Mouse (Mus musculus) midbrain, embryonic 11.5 days (tissue): ENCODE results near the gene Tnfrsf25. TPM values are rescaled to one million over a fixed set of nuclear protein-coding genes. Genes with fewer than 3 reads are reported as not detected.
A peak's percentile ranks its signal among the peaks of the same experiment; 100 is the strongest.

Experiments used
- ATAC-seq: fragments of 200-750 bp; cut with Nextera tagmentation; 2 replicates; pipeline ENCODE4 v1.8.0; 2017; ENCODE audit warnings: moderate TSS enrichment, moderate library complexity; ENCODE audit not compliant: low FRiP score
- DNase-seq: peaks from one replicate; pipeline ENCODE4 v3.0.0; 2015; ENCODE audit warnings: low spot score; ENCODE audit errors: missing footprints
- H3K27ac ChIP-seq: fragments of 300-500 bp; sonication (generic); 2 replicates; pipeline ENCODE4 v1.5.1; 2014; ENCODE audit warnings: low read depth, low read length
- H3K27me3 ChIP-seq: fragments of 300-500 bp; sonication (generic); 2 replicates; pipeline ENCODE4 v1.6.1; 2014; ENCODE audit warnings: mild to moderate bottlenecking, low read length, moderate library complexity, mixed read lengths; ENCODE audit not compliant: control insufficient read depth, insufficient read depth
- H3K36me3 ChIP-seq: fragments of 300-500 bp; sonication (generic); 2 replicates; pipeline ENCODE4 v1.6.1; 2014; ENCODE audit warnings: mild to moderate bottlenecking, low read length, moderate library complexity, mixed read lengths; ENCODE audit not compliant: control insufficient read depth, insufficient read depth
- H3K4me1 ChIP-seq: fragments of 300-500 bp; sonication (generic); 2 replicates; pipeline ENCODE4 v1.6.1; 2014; ENCODE audit warnings: low read length; ENCODE audit not compliant: control insufficient read depth, insufficient read depth
- H3K4me2 ChIP-seq: fragments of 300-500 bp; sonication (generic); 2 replicates; pipeline ENCODE4 v1.6.1; 2014; ENCODE audit warnings: mild to moderate bottlenecking, moderate library complexity
- H3K4me3 ChIP-seq: fragments of 300-500 bp; sonication (generic); 2 replicates; pipeline ENCODE4 v1.5.1; 2014; ENCODE audit warnings: low read depth, low read length
- H3K9ac ChIP-seq: fragments of 300-500 bp; sonication (generic); 2 replicates; pipeline ENCODE4 v1.6.1; 2014; ENCODE audit warnings: low read length
- H3K9me3 ChIP-seq: fragments of 300-500 bp; sonication (generic); 2 replicates; pipeline ENCODE4 v1.6.1; 2016; ENCODE audit warnings: low read length; ENCODE audit not compliant: control insufficient read depth
- WGBS: fragments of 180-500 bp; shearing (Covaris S2); extraction: QIAGEN DNeasy Blood & Tissue Kit; methylation state at CpG from one replicate; pipeline ENCODE4 v1.1.7; 2014; 5-methylcytosine and 5-hydroxymethylcytosine counted together
- polyA plus RNA-seq: library from polyadenylated mRNA; unstranded; fragments of >200 nt; fragmentation: Nextera tagmentation; extraction: Ambion mirVana; gene quantifications from 2 replicates; pipeline ENCODE4 v1.2.1, GENCODE M21; 2014

Tnfrsf25 gene
- polyA plus RNA-seq, 1 experiment from 2014 or later: 0.31 TPM

DNA sequence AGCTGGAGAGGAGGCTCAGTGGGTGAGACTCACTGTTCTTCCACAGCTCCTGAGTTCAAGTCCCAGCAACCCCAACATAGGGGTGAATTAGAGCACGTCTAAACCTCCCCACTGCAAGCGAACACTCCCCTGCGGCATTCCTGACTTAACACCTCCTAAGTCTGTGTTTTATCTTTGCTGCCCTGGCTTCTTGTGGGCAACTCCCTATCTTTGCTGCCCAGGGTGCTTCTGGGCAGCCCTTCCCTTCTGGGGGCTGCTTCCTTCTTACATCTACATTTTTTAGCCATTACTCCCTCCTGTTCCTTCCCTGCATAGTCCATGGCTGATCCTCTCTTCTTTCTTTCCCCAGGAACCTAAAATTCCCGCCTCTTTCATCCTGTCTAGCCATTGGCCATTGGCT, 5.0 kb upstream of the Tnfrsf25 start:
- Histone ChIP-seq H3K4me3 (no peak overlapping the region), H3K4me1 (peaks cover 12% of the 10 kb centered on the region), H3K4me2 (no peak overlapping the region), H3K27ac (no peak overlapping the region), H3K9me3 (no peaks in the 10 kb centered on the region), H3K27me3 (peaks cover 21% of the 10 kb centered on the region), H3K9ac (no peak overlapping the region), H3K36me3 (no peaks in the 10 kb centered on the region)
- WGBS: 85% methylated on average over 4 of the region's 4 CpGs
- DNase-seq: no peak
- ATAC-seq: no peak

DNA sequence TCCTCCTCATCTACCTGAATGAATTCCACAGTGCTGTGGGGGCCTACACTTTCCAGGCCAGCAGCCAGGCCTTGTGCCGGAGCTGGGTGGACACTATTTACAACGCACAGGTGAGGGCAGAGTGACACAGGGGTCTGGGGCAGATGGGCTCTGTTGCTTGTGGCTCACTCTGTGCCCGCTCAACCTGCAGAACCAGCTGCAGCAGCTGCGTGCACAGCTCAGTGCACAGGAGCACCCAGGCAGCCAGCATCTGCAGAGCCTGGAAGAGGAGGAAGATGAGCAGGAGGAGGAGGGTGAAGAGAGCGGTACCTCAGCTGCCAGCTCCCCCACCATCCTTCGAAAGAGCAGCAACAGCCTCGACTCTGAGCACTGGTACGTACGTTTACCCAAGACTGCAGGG, 3.4 kb upstream of the Tnfrsf25 start:
- H3K36me3 ChIP-seq: no peaks in the 10 kb centered on the region
- whole genome bisulfite sequencing: 63% methylated on average over 9 of the region's 9 CpGs
- H3K27me3 ChIP-seq: peaks cover 33% of the 10 kb centered on the region
- no peak overlapping the region for H3K4me2 ChIP-seq
- H3K27ac ChIP-seq: no peak overlapping the region
- ATAC-seq: no peak
- H3K4me3 ChIP-seq: no peak overlapping the region
- H3K4me1 ChIP-seq: peaks cover 18% of the 10 kb centered on the region
- DNase-seq: no peak
- no peaks in the 10 kb centered on the region for H3K9me3 ChIP-seq
- H3K9ac ChIP-seq: no peak overlapping the region

- H3K4me2 ChIP-seq: no peak overlapping the region
- peaks cover 50% of the 10 kb centered on the region for H3K27me3 ChIP-seq
- ATAC-seq (no peak), DNase-seq (no peak)
- H3K36me3 ChIP-seq: no peaks in the 10 kb centered on the region
- H3K9ac ChIP-seq: no peak overlapping the region
- peaks cover 10% of the 10 kb centered on the region for H3K4me1 ChIP-seq
- no peak overlapping the region for H3K27ac ChIP-seq
- 61% methylated on average over 16 of the region's 16 CpGs for WGBS
- H3K9me3 ChIP-seq: no peaks in the 10 kb centered on the region
- H3K4me3 ChIP-seq: no peak overlapping the region
These were observed 1.7 kb upstream of the Tnfrsf25 start for GRCm38 (mm10) chr4:152114080-152114479.

GRCm38 (mm10) chr4:152117538-152117937, 1.8 kb downstream of the Tnfrsf25 start:
- no peak for ATAC-seq
- no peak overlapping the region for H3K4me2 ChIP-seq
- no peak overlapping the region for H3K4me3 ChIP-seq
- WGBS: 71% methylated on average over 9 of the region's 9 CpGs
- no peak overlapping the region for H3K27ac ChIP-seq
- H3K4me1 ChIP-seq: peaks cover 20% of the 10 kb centered on the region
- H3K9me3 ChIP-seq: no peaks in the 10 kb centered on the region
- H3K9ac ChIP-seq: no peak overlapping the region
- peaks cover 85% of the 10 kb centered on the region for H3K27me3 ChIP-seq
- no peak for DNase-seq
- no peaks in the 10 kb centered on the region for H3K36me3 ChIP-seq

- peaks cover 97% of the 10 kb centered on the region for H3K27me3 ChIP-seq
- no peak overlapping the region for H3K9ac ChIP-seq
- peaks cover 20% of the 10 kb centered on the region for H3K4me1 ChIP-seq
- peak overlapping the region; percentile 22; the same call in 1 of the 2 replicates for H3K4me2 ChIP-seq
- peak overlapping the region; percentile 6; the same call in 1 of the 2 replicates for H3K4me3 ChIP-seq
- H3K9me3 ChIP-seq: no peaks in the 10 kb centered on the region
- no peak overlapping the region for H3K27ac ChIP-seq
- WGBS: 3% methylated on average over 39 of the region's 39 CpGs
- ATAC-seq (no peak), DNase-seq (peak; percentile 97)
- no peaks in the 10 kb centered on the region for H3K36me3 ChIP-seq
These were observed 3.9 kb downstream of the Tnfrsf25 start for GRCm38 (mm10) chr4:152119396-152120292.

GRCm38 (mm10) chr4:152120311-152121182, 4.8 kb downstream of the Tnfrsf25 start:
- H3K4me2 ChIP-seq: peak overlapping the region; percentile 27; the same call in 1 of the 2 replicates
- peaks cover 20% of the 10 kb centered on the region for H3K4me1 ChIP-seq
- no peak overlapping the region for H3K9ac ChIP-seq
- H3K4me3 ChIP-seq: no peak overlapping the region
- peak; percentile 87 for DNase-seq
- no peak for ATAC-seq
- no peaks in the 10 kb centered on the region for H3K9me3 ChIP-seq
- 1% methylated on average over 31 of the region's 31 CpGs for WGBS
- H3K27me3 ChIP-seq: peaks cover 98% of the 10 kb centered on the region
- no peak overlapping the region for H3K27ac ChIP-seq
- no peaks in the 10 kb centered on the region for H3K36me3 ChIP-seq

DNA sequence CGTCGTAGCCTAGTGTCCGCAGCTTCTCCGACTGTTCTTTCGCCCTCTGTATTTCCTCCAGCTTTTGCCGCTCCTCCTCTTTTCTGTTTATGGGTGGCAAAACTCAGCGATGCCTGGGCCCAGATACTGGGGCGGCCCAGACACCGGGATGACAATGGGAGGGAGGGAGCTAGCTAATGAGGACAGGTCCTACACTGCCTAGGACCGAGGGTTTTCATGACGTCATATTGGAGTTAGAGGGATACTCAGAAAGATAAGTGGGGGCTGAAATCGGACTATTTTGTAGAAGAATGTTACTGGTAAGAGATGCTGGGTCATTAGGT, 5.4 kb downstream of the Tnfrsf25 start:
- H3K4me2 ChIP-seq: peak overlapping the region; percentile 27; the same call in 1 of the 2 replicates
- H3K9me3 ChIP-seq: no peaks in the 10 kb centered on the region
- H3K27ac ChIP-seq: no peak overlapping the region
- ATAC-seq (no peak), DNase-seq (peak; percentile 94)
- H3K4me3 ChIP-seq: no peak overlapping the region
- no peak overlapping the region for H3K9ac ChIP-seq
- H3K4me1 ChIP-seq: peaks cover 17% of the 10 kb centered on the region
- H3K27me3 ChIP-seq: peaks cover 99% of the 10 kb centered on the region
- H3K36me3 ChIP-seq: no peaks in the 10 kb centered on the region
- under 1% methylated on average over 12 of the region's 12 CpGs for WGBS

GRCm38 (mm10) chr4:152124361-152124961, 8.7 kb downstream of the Tnfrsf25 start:
- ATAC-seq: no peak
- Histone ChIP-seq H3K27me3 (peaks cover 99% of the 10 kb centered on the region), H3K9ac (no peak overlapping the region), H3K4me2 (no peak overlapping the region), H3K27ac (no peak overlapping the region), H3K9me3 (no peaks in the 10 kb centered on the region), H3K4me3 (no peak overlapping the region), H3K36me3 (no peaks in the 10 kb centered on the region), H3K4me1 (peaks cover 18% of the 10 kb centered on the region)
- 5% methylated on average over 13 of the region's 13 CpGs for WGBS
- no peak for DNase-seq
